Mouse (Mus musculus): ENCODE measurements at regions not wholly inside any gene's neighbourhood (a gene's known extent, or its start where the extent isn't known, plus 50 kb on each side); places are given as distances from the start of the nearest gene placed in this dataset.

DNA sequence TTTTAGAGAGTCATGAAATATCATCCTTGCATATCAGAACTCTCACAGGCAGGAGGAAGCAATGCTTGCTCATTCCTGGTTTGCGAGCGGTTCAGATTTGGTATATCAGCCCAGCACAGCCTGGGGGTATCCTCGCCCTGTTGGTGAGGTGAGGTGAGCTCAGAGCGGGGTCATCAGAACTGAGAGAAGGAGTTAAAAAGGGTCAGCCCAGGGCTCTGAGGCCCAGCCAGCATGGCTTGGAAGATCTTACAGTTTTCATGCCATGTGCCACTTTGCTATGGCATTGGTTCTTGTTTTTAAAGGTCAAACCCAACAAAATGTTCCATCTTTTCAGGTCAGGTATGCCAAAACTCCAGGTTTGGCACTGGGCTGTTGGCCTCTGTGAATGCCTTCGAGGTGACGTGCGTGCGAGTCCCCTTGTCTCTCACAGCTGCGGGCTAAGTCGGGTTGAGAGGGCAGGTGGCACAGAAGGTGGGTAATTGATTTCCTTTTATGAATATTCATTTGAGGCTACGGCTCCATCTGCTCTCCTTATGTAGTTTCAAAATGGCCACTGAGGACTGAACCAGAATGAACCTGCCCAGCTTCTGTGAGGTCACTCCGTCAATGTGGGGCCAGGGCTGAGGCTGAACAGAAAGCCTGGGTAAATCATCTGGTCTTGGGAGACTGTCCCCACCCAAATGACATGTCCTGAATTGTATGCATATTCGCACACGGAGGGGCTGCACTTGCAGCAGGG is 86.3 kb downstream of the Hhipl2 start:
- no peak for DNase-seq (ENCODE audit: extremely low read depth, low read depth, low spot score)

DNA sequence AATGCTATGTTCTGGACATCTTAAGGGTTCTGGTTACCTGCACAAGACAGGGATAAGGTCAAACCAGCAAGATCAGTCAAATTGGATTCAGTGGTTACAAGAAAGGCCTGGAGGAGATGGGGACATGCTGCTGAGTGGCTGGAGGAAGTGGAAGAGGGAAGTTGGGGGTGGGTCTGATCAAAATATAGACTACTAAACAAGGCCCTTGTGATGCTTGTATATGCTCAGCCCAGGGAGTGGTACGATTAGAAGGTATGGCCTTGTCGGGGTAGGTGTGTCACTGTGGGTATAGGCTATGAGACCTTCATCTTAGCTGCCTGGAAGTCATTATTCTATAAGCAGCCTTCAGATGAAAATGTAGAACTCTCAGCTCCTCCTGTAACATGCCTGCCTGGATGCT is 89.9 kb downstream of the Hhipl2 start:
- no peak for DNase-seq (ENCODE audit: extremely low read depth, low read depth, low spot score)

- no peak for DNase-seq (ENCODE audit: extremely low read depth, low read depth, low spot score)
Measured at GRCm38 (mm10) chr1:183510759-183511158, 92.7 kb downstream of the Hhipl2 start.

- no peak for DNase-seq (ENCODE audit: extremely low read depth, low read depth, low spot score)
Measured at GRCm38 (mm10) chr1:183513876-183514275, 95.9 kb downstream of the Hhipl2 start.

DNA sequence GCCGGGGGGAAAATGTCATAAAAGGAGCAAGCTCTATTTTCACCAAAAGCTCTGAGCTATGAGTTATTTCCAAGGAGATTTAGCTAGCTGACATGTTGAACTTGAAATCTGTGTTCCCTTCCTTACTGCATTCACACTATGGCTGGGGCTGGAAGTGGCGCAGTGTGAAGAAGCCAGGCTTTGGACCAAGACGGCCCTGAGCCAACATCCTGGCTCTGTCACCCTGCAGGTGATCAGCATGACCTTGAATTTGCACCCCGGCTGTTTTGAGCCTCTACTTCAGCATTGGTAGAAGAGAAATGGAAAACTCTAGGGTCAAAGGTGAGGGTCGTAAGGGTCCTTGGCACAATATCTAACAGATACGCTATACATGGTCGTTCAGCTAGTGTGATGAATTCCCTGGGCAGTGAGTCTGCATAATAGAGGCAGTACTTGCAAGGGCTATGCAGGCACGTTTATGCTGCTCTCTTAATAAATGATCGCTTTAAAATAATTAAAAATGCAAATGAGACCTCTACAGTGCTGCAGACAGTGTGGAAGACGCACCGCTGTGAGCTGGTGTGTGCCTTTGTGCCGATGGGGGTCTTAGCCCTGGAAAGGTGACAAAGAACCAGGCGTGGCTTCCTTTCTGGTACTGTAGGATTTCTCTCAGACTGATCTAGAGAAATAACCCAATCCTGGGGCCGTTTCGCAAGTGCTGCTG is 96.4 kb downstream of the Hhipl2 start:
- no peak for DNase-seq (ENCODE audit: extremely low read depth, low read depth, low spot score)

DNA sequence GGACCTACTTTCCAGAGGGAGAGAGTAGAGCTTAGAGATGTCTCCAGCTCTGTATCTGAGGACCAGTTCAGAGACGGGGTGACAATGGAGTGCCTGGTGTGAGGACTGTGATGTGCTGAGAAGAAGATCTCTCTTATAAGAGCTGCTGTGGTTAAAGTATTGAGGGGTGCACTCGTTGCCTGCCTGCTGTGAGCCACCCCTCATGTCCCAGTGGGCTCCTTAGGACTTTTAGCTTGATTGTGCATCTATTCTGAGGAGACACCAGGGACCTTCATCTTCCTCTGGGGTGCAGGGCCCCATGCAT is 96.9 kb downstream of the Hhipl2 start:
- no peak for DNase-seq (ENCODE audit: extremely low read depth, low read depth, low spot score)

DNA sequence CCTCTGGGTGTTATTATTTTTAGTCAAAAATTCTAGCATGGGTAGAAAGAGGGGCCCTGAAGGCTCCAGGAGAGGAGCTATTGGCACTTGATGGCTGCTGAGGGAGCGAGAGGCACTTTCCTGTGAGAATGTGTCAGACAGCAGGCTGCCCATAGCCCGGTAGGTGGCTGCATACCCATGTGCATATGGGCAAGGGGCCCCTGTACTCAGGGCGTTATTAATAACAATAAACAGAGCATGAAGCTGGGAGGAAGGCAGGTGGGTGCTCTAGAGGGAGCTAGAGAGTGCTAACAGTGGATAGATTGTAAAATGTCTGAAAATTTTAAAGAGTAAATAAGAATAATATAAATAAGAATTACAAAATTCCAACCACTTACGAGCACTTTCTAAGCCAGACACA is 98.2 kb downstream of the Hhipl2 start:
- no peak for DNase-seq (ENCODE audit: extremely low read depth, low read depth, low spot score)

DNA sequence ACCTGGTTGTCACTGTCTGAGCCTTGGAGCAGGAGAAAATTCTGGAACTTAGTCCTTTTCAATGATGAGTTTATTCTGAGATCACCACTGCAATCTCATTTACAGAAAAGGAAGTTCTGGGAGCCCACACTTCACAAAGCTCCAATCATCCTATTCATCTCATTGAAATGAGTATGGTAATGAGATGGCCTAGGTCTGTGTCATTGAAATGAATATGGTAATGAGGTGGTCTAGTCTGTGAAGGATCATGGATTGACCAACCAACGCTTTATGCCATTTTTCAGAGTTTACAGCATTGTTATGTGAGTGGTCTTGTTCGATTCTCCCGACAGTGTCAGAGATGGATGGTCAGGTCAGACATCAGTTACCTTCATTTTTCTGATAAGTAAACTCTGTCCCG is 99.2 kb downstream of the Hhipl2 start:
- no peak for DNase-seq (ENCODE audit: extremely low read depth, low read depth, low spot score)

GRCm38 (mm10) chr1:183521569-183521968 is 103.6 kb downstream of the Hhipl2 start:
- DNase-seq (ENCODE audit: extremely low read depth, low read depth, low spot score), result no peak

DNA sequence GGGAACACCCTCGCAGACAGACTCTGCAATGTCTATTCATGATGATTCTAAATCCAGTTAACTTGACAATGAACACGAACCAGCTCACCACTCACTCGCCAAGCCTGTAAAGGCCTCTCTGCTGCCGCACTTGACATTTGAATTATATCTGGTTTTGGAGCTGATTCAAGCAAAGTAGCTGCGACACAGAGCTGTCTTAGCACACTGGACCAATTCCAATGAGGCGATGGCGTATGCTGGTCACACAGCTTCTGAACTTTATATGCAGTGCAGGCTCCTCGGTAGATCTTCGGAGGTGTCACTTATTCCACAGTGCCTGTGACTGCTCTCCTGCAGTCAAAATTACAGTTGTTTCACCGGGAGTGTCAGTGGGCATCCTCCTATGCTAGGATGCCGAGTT is 115.4 kb downstream of the Hhipl2 start:
- DNase-seq (ENCODE audit: extremely low read depth, low read depth, low spot score), result no peak

- no peak for DNase-seq (ENCODE audit: extremely low read depth, low read depth, low spot score)
Measured at GRCm38 (mm10) chr1:183548752-183549387, 130.9 kb downstream of the Hhipl2 start.

DNA sequence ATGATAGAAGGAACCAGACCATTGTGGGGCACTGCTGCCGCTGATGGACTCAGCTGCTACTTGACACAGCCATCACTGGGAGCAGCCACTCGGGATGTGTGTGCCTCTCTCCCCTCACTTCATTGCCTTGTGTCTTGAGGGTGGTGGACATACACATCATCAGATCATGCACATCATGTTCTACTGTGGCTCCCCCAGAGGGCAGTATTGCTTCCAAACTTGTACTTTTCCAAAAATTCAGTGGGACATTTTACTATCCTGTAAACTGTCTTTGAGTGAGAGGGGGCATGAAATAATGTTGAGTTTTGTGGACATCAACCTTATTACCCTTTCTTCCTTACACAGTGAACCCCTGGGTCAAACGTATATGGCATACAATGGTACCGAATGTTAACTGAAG is 134.6 kb downstream of the Hhipl2 start:
- no peak for DNase-seq (ENCODE audit: extremely low read depth, low read depth, low spot score)

- no peak for DNase-seq (ENCODE audit: extremely low read depth, low read depth, low spot score)
Measured at GRCm38 (mm10) chr1:183553219-183553618, 135.2 kb downstream of the Hhipl2 start.

DNA sequence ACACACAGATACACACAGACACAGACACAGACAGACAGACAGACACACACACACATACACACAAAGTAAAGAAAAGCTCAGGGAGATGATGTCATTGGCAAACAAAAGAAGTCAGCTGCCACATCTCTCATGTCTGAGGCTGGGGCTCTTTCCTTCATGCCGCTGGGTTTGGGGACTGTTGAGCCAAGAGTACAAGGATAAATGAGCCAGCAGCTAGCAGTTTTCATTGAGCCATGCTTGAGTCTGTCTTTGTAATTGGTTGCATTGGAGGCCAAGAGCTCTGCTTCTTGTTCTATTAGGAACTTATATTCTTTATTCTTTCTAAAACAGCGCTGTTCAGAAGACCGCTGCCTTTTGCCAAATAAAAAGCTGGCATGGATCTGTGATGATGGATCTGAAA is 144.8 kb downstream of the Hhipl2 start:
- DNase-seq (ENCODE audit: extremely low read depth, low read depth, low spot score), result no peak

DNA sequence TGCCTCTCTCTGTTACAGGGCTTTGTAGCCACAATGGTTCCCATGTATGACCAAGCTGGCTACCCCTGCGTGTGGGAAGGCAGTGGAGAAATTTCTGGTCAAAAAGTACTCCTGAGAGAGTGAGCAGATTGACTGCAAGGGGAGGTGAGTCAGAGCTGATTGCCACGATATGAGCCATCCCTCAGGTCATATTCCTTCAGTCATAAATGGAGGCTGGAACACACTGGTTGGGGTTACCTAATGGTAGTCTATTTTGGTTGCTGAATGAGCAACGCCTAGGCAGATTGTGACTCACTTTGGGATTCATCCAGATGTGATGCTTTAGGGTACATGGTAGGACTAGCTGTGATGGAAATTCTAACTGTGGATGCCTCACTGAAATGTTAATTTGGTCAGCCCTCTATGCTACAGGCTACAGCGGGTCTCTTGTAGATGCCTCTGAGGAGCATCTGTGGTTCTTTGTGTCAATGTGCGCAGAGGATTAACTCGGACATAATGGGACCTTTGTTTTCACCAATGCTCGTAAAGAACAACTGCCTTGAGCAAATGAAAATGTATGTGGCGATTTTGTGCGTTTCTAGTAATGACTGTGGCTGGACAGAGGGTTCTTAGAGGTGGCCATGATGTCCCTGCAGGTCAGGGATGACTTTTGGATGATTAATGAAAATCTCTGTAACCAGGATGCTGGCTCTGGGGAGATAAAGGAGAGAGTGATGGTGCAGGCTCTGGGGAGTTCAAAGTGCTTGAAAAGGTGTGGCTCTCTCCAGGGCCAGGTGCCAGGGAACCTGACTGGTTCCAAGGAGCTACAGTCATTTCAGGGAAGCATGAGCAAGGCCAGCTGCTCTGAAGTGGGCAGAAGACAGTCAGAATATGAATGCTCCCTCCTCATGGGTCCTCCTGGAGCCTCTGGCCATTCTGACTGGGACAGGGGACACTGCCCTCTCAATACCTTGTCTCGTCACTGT is 155.9 kb downstream of the Hhipl2 start:
- DNase-seq (ENCODE audit: extremely low read depth, low read depth, low spot score), result no peak

- no peak for DNase-seq (ENCODE audit: extremely low read depth, low read depth, low spot score)
Measured at GRCm38 (mm10) chr1:183584861-183585260, 166.8 kb downstream of the Hhipl2 start.

DNA sequence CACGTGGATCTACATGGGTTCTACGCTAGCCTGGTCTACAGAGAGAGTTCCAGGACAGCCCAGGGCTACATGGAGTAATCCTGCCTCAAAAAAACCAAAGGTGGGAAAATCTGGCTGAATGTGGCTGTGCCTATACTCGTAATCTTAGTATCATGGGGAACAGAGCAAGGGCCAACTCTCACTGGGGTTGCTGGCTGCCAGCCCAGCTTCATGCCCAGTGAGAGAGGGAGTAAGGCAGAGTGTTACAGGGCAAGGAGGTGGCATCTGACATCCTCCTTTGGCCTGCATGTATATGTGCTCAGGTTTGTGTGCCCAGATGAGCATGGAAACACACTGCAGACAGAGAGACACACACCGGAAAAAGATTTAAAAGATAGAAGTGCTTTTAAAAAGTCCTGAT is 168.4 kb downstream of the Hhipl2 start:
- DNase-seq (ENCODE audit: extremely low read depth, low read depth, low spot score), result no peak

DNA sequence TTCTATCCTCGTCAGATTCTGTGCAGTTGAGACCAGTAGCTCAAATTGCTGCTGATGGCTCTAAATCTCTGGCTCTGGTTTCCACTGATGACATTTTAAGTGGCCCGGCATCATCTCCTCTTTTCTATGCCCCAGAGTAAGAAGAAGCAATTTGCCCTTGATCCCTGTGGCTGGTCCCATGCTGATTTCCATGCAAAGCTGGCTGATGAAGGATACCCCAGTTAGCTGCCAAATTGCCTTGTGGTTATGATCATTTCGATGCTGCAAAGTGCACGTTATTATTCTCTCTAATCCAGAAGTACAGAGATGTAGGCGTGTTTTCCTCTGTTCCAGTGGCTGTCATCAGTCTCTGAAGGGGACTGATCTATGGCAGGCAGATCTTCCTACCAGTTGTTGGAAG is 177.3 kb downstream of the Hhipl2 start:
- DNase-seq (ENCODE audit: extremely low read depth, low read depth, low spot score), result no peak

DNA sequence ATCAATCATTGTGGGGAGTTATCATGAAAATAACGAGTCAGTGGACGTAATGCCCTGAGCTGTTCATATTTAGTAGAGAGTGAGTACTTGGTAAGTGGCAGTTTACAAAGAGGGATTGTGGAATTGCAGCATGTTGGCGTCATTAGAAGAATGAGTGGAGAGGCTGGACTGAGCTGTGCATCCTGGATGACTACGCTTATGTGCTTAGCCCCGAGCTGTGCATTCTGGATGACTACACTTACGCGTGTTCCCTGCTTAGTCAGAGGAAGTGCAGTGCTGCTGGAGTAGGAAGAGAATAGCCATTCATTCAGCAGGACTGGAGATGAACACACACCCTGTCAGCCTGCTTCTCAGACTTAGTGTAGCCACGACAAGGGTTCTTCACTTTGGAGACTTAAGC is 182.5 kb downstream of the Hhipl2 start:
- no peak for DNase-seq (ENCODE audit: extremely low read depth, low read depth, low spot score)

DNA sequence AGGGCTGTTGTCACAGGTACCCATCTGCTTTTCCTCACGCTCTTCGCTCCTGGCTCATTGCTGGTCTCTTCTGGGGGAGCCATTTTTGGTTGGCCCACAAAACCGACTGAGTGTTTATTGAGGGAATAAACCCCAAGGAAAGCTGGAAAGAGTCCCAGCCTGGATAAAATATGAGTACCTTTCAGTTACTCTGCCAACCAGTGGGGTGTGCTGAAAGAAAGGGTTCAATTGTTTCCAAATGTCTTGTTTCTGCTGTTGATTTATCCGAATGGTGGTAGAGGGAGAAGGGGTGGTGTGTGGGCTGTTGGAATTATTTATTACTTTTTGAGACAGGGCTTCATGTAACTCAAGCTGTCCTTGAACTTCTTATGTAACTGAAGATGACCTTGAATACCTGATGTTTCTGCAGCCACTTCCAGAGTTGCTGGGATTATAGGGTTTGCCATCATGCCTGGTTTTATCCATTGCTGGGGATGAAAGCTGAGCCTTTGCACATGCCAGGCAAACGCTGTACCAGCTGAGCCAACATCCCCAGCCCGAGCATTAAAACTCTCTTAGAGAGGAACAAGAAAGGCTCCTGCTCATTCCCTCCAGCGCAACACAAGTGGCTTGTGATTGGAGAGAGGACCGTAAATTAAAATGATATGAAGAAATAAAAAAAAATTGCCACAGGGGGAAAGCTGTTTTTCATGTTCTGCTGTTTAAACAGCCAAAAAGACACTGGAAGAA is 194.1 kb downstream of the Hhipl2 start:
- DNase-seq (ENCODE audit: extremely low read depth, low read depth, low spot score), result no peak

Data from fat pad, adult 2 months (tissue).